Mouse (Mus musculus): ENCODE results near the gene Skp1a. TPM values are rescaled to one million over a fixed set of nuclear protein-coding genes. Genes with fewer than 3 reads are reported as not detected.

Gene Skp1a
- total and polyA plus RNA-seq, 3 experiments, result 169 to 371 (median 209) TPM

- peaks cover 40% of the 10 kb centered on the region for H3K27me3 ChIP-seq (replicated peaks)
- H3K27ac ChIP-seq (ENCODE audit: insufficient read depth, low read depth), result no peak overlapping the region
- H3K4me3 ChIP-seq (replicated peaks in 1 of 3; ENCODE audit: low read depth in 2 of 3, low read length in 2 of 3, poor library complexity in 1 of 3), result no peak overlapping the region
- peaks cover 0 to 4% of the 10 kb centered on the region in 2 experiments for H3K36me3 ChIP-seq (replicated peaks in 1 of 2; ENCODE audit: control insufficient read depth in 1 of 2, insufficient read depth in 1 of 2, low read length in 1 of 2)
- H3K79me2 ChIP-seq (replicated peaks; ENCODE audit: control insufficient read depth, extremely low read depth, insufficient read depth, poor library complexity, severe bottlenecking), result no peaks in the 10 kb centered on the region
- peak; percentile 77 for TF ChIP-seq ZNF384 (IDR thresholded peaks at IDR 0.05; ENCODE audit: low read depth, low read length)
- TF ChIP-seq NRF1 (IDR thresholded peaks at IDR 0.05; ENCODE audit: low read depth, low read length), result no peak
- no peak for TF ChIP-seq SMC3 (IDR thresholded peaks at IDR 0.05; ENCODE audit: low read depth, low read length)
- TF ChIP-seq BHLHE40 (IDR thresholded peaks at IDR 0.05; ENCODE audit: low read depth, low read length), result peak; percentile 32
- H3K9ac ChIP-seq (ENCODE audit: insufficient read depth, low read depth), result no peak overlapping the region
- DNase-seq (ENCODE audit: extremely low read depth), result no peak
- dilution Hi-C loops (cut with MboI; ENCODE audit: extremely low pct_ligation_motif_present, extremely low pct_unique_long_range_greater_than_20kb, low sequenced_read_pairs) (no loop called here), in situ Hi-C loops (cut with MboI; ENCODE audit: low pct_ligation_motif_present, low pct_unique_long_range_greater_than_20kb, low sequenced_read_pairs) (no loop called here)
- no peaks in the 10 kb centered on the region for H3K9me3 ChIP-seq (replicated peaks; ENCODE audit: low read length)
- H3K4me2 ChIP-seq (ENCODE audit: insufficient read depth, low read depth, poor library complexity, severe bottlenecking), result no peak overlapping the region
- peaks cover 17 to 28% of the 10 kb centered on the region in 2 experiments for H3K4me1 ChIP-seq (ENCODE audit: control insufficient read depth in 1 of 2, insufficient read depth in 2 of 2)
These were observed 50.0 kb downstream of the Skp1a start for GRCm38 (mm10) chr11:52281568-52282328.

DNA sequence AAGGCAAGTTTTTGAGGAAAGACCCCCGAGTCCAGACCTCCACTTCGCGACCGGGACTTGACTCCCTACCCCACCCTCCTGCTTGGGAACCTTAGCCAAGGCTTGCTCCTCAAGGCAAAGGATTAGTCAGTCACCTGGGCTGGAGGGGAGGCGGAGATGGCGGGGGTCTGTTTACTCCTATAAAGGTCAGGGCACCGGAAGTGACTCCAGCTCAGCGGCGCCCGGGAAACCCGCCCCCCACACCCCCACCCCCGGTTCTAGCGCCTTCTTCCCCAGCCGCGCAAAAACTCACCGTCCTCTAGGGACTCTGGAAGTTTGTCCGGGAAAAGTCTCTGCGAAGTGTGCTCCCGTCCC lies 50.6 kb downstream of the Skp1a start:
- H3K4me3 ChIP-seq (replicated peaks in 1 of 3; ENCODE audit: low read depth in 2 of 3, low read length in 2 of 3, poor library complexity in 1 of 3), result peak overlapping the region in 2 of 3 experiments; percentile 49 to 52
- H3K9me3 ChIP-seq (replicated peaks; ENCODE audit: low read length), result no peaks in the 10 kb centered on the region
- no peak for DNase-seq (ENCODE audit: extremely low read depth)
- H3K27me3 ChIP-seq (replicated peaks), result peaks cover 40% of the 10 kb centered on the region
- TF ChIP-seq SMC3 (IDR thresholded peaks at IDR 0.05; ENCODE audit: low read depth, low read length), result no peak
- no peak for TF ChIP-seq CHD1 (IDR thresholded peaks at IDR 0.05; ENCODE audit: low read depth, low read length)
- no peak for TF ChIP-seq ETS1 (conservative IDR thresholded peaks at IDR 0.05; ENCODE audit: low read depth, low read length)
- TF ChIP-seq ZC3H11A (IDR thresholded peaks at IDR 0.05; ENCODE audit: low read depth, low read length), result no peak
- no peak for TF ChIP-seq MAX (IDR thresholded peaks at IDR 0.05; ENCODE audit: low read length)
- TF ChIP-seq MEF2A (IDR thresholded peaks at IDR 0.05; ENCODE audit: borderline replicate concordance, low read depth, low read length), result no peak
- no peak for TF ChIP-seq RCOR1 (conservative IDR thresholded peaks at IDR 0.05; ENCODE audit: low read depth, low read length)
- TF ChIP-seq RAD21 (IDR thresholded peaks at IDR 0.05; ENCODE audit: low read depth, low read length), result no peak
- TF ChIP-seq NELFE (IDR thresholded peaks at IDR 0.05; ENCODE audit: low read depth, low read length), result no peak
- no peak for TF ChIP-seq PAX5 (IDR thresholded peaks at IDR 0.05; ENCODE audit: low read length)
- no peak for TF ChIP-seq IRF4 (IDR thresholded peaks at IDR 0.05; ENCODE audit: low read depth, low read length)
- no peak for TF ChIP-seq MAZ (IDR thresholded peaks at IDR 0.05; ENCODE audit: low read depth, low read length)
- H3K4me1 ChIP-seq (ENCODE audit: control insufficient read depth in 1 of 2, insufficient read depth in 2 of 2), result peaks cover 17 to 31% of the 10 kb centered on the region in 2 experiments
- H3K36me3 ChIP-seq (replicated peaks in 1 of 2; ENCODE audit: control insufficient read depth in 1 of 2, insufficient read depth in 1 of 2, low read length in 1 of 2), result peaks cover 0 to 4% of the 10 kb centered on the region in 2 experiments
- in situ Hi-C loops (cut with MboI; ENCODE audit: low pct_ligation_motif_present, low pct_unique_long_range_greater_than_20kb, low sequenced_read_pairs) (no loop called here), dilution Hi-C loops (cut with MboI; ENCODE audit: extremely low pct_ligation_motif_present, extremely low pct_unique_long_range_greater_than_20kb, low sequenced_read_pairs) (no loop called here)
- H3K9ac ChIP-seq (ENCODE audit: insufficient read depth, low read depth), result no peak overlapping the region
- no peaks in the 10 kb centered on the region for H3K79me2 ChIP-seq (replicated peaks; ENCODE audit: control insufficient read depth, extremely low read depth, insufficient read depth, poor library complexity, severe bottlenecking)
- peak overlapping the region; percentile 85 for H3K4me2 ChIP-seq (ENCODE audit: insufficient read depth, low read depth, poor library complexity, severe bottlenecking)
- no peak overlapping the region for H3K27ac ChIP-seq (ENCODE audit: insufficient read depth, low read depth)
